7 mouse cellular contexts compared by ENCODE assay signal in the genomic region with DNA sequence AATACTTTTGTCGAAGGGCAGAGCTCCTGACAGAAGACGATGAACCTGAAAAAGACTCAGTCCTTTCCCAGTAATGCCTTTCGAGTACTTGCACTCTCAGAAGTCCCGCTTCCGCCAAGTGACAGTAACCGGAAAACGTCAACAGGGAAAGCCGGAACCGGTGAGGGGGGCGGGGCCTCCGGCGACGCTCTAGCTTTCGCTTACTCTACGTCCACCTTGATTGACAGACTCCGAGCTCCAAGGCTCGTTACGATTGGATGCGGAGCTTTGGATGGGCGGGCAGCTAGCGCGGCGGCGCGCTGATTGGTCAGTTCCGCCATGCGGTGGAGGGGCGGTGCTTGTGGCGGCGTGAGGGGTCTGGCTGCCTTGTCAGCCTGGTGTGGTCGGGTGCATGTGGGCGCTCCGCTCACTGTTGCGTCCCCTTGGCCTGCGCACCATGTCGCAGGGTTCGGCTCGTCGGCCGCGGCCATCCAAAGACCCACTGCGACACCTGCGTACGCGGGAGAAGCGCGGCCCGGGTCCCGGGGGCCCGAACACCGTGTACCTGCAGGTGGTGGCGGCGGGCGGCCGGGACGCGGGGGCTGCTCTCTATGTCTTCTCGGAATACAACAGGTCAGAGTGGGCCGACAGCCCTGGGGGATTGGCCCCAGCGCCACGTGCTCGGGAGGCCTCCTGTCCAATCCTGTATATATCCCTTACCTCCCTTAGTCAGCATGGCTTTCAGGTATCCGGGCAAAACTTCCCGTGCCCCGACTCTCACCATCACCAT. TPM values are rescaled to one million over a fixed set of nuclear protein-coding genes. Genes with fewer than 3 reads are reported as not detected.
DNase-seq lines count a peak whose midpoint lies in the region; ATAC-seq and TF ChIP-seq lines count a peak whose summit lies in the region.

A gene (plus strand): TSS at position 319 of the 769 bp plus-strand sequence.

- H3K36me3 ChIP-seq in embryonic facial prominence, embryonic 10.5 days (replicated peaks) = peaks cover 35% of the 10 kb centered on the region
- H3K36me3 ChIP-seq in intestine, postnatal 0 days (ENCODE audit: control insufficient read depth, insufficient read depth) = peaks cover 18% of the 10 kb centered on the region
- peaks cover 31% of the 10 kb centered on the region for H3K36me3 ChIP-seq in midbrain, embryonic 12.5 days
- peaks cover 11% of the 10 kb centered on the region for H3K36me3 ChIP-seq in small intestine, adult 2 months (ENCODE audit: control insufficient read depth, insufficient read depth, low read length)

- peak within 1 kb of the TSS; percentile 97 for H3K4me3 ChIP-seq in embryonic facial prominence, embryonic 10.5 days
- H3K4me3 ChIP-seq in intestine, postnatal 0 days (ENCODE audit: low read depth, low read length) = peak within 1 kb of the TSS; percentile 76
- H3K4me3 ChIP-seq in midbrain, embryonic 12.5 days = peak within 1 kb of the TSS; percentile 94
- H3K4me3 ChIP-seq in small intestine, adult 2 months (ENCODE audit: low read depth, low read length) = peak within 1 kb of the TSS; percentile 83

- H3K27me3 ChIP-seq in embryonic facial prominence, embryonic 10.5 days (replicated peaks; ENCODE audit: low read depth, poor library complexity, severe bottlenecking) = no peaks in the 10 kb centered on the region
- no peaks in the 10 kb centered on the region for H3K27me3 ChIP-seq in intestine, postnatal 0 days (replicated peaks; ENCODE audit: control insufficient read depth, insufficient read depth, low read length)
- no peaks in the 10 kb centered on the region for H3K27me3 ChIP-seq in midbrain, embryonic 12.5 days
- H3K27me3 ChIP-seq in small intestine, adult 2 months (ENCODE audit: control insufficient read depth, insufficient read depth, low read length) = no peaks in the 10 kb centered on the region

- ATAC-seq in intestine, postnatal 0 days = peak; percentile 100
- peak; percentile 99 for ATAC-seq in midbrain, embryonic 12.5 days (ENCODE audit: low FRiP score, low read depth)

- TF ChIP-seq POLR2A in small intestine, adult 2 months (IDR thresholded peaks at IDR 0.05; ENCODE audit: low read depth, low read length) = peak; percentile 55; the same call in 1 of the 2 replicates

- intact Hi-C loops in left cerebral cortex, postnatal 4 days (cut with DNase I) = no loop called here

- peak; percentile 97 for DNase-seq in adrenal gland, postnatal 10 days
- DNase-seq in embryonic facial prominence, embryonic 10.5 days (ENCODE audit: low spot score) = peak; percentile 98
- peak; percentile 84 for DNase-seq in gonadal fat pad, adult 2 months (ENCODE audit: low read depth)
- peak; percentile 97 for DNase-seq in left cerebral cortex, postnatal 4 days

- WGBS in embryonic facial prominence, embryonic 10.5 days = under 1% methylated on average over 65 of the region's 65 CpGs
- under 1% methylated on average over 65 of the region's 65 CpGs for WGBS in intestine, postnatal 0 days
- under 1% methylated on average over 61 of the region's 65 CpGs for WGBS in midbrain, embryonic 12.5 days
- under 1% methylated on average over 65 of the region's 65 CpGs for WGBS in small intestine, adult 2 months

- no peaks in the 10 kb centered on the region for H3K9me3 ChIP-seq in embryonic facial prominence, embryonic 10.5 days
- no peaks in the 10 kb centered on the region for H3K9me3 ChIP-seq in intestine, postnatal 0 days (ENCODE audit: control insufficient read depth)
- H3K9me3 ChIP-seq in midbrain, embryonic 12.5 days = no peaks in the 10 kb centered on the region

- H3K27ac ChIP-seq in embryonic facial prominence, embryonic 10.5 days (replicated peaks) = peak within 1 kb of the TSS; percentile 80
- H3K27ac ChIP-seq in intestine, postnatal 0 days (ENCODE audit: low read depth, low read length) = no peak within 1 kb of the TSS
- H3K27ac ChIP-seq in midbrain, embryonic 12.5 days (replicated peaks) = no peak within 1 kb of the TSS; the same call in 1 of the 2 replicates
- H3K27ac ChIP-seq in small intestine, adult 2 months (ENCODE audit: insufficient read depth, low read depth, low read length) = no peak within 1 kb of the TSS

- H3K4me1 ChIP-seq in embryonic facial prominence, embryonic 10.5 days = peaks cover 16% of the 10 kb centered on the region
- H3K4me1 ChIP-seq in intestine, postnatal 0 days (replicated peaks; ENCODE audit: control insufficient read depth, insufficient read depth, low read length) = no peaks in the 10 kb centered on the region
- H3K4me1 ChIP-seq in midbrain, embryonic 12.5 days = peaks cover 15% of the 10 kb centered on the region
- no peaks in the 10 kb centered on the region for H3K4me1 ChIP-seq in small intestine, adult 2 months (ENCODE audit: control insufficient read depth, insufficient read depth, insufficient read length, low read length)

- peak within 1 kb of the TSS; percentile 69 for H3K9ac ChIP-seq in intestine, postnatal 0 days (ENCODE audit: low read depth, low read length)
- H3K9ac ChIP-seq in midbrain, embryonic 12.5 days (replicated peaks) = peak within 1 kb of the TSS; percentile 81

- H3K4me2 ChIP-seq in intestine, postnatal 0 days (replicated peaks; ENCODE audit: low read depth) = peak within 1 kb of the TSS; percentile 94
- peak within 1 kb of the TSS; percentile 92 for H3K4me2 ChIP-seq in midbrain, embryonic 12.5 days (replicated peaks)

- TF ChIP-seq CTCF in intestine, postnatal 0 days (IDR thresholded peaks at IDR 0.05; ENCODE audit: low read depth) = no peak
- no peak for TF ChIP-seq CTCF in small intestine, adult 2 months (IDR thresholded peaks at IDR 0.05; ENCODE audit: extremely low read depth, insufficient read length, insufficient replicate concordance, low read depth, low read length)

RNA-seq across cellular contexts. Expression of the gene that starts here (rescaled TPM):
- 10 to 100 TPM; 32.7 to 34.1 TPM for total RNA-seq in adrenal gland, postnatal 10 days (2021)
- 37.2 and 41.1 TPM in 2 replicates for polyA plus RNA-seq in embryonic facial prominence, embryonic 10.5 days (2016; fragmentation: Nextera tagmentation; extraction: Ambion mirVana)
- 16.3 and 21.3 TPM in 2 replicates for polyA plus RNA-seq in gonadal fat pad, adult 2 months (2012; rRNA removed)
- 7.1 and 7.5 TPM in 2 replicates for polyA plus RNA-seq in intestine, postnatal 0 days (2015; fragmentation: Nextera tagmentation; extraction: Ambion mirVana)
- 10 to 100 TPM; 28.3 to 30.5 TPM for total RNA-seq in left cerebral cortex, postnatal 4 days (2021)
- 35.5 and 37.1 TPM in 2 replicates for polyA plus RNA-seq in midbrain, embryonic 12.5 days (2016; fragmentation: Nextera tagmentation; extraction: Ambion mirVana)
- 7.4 and 9.4 TPM in 2 replicates for polyA plus RNA-seq in small intestine, adult 2 months (2012; rRNA removed)
